Mouse (Mus musculus) forebrain, embryonic 15.5 days (tissue): ENCODE data around the gene Nup210. TPM values are rescaled to one million over a fixed set of nuclear protein-coding genes. Genes with fewer than 3 reads are reported as not detected.
A peak's percentile ranks its signal among the peaks of the same experiment; 100 is the strongest.

Source experiments
- ATAC-seq: fragments of 200-750 bp; cut with Nextera tagmentation; replicated peaks from 2 replicates; pipeline ENCODE4 v1.8.0; 2017; ENCODE audit warnings: mild to moderate bottlenecking, moderate TSS enrichment, moderate library complexity
- H3K27ac ChIP-seq: fragments of 300-500 bp; sonication (generic); replicated peaks from 2 replicates; pipeline ENCODE4 v1.5.1; 2015; ENCODE audit warnings: mild to moderate bottlenecking, inconsistent platforms
- H3K27me3 ChIP-seq: fragments of 300-500 bp; sonication (generic); 2 replicates; pipeline ENCODE4 v1.6.1; 2015; ENCODE audit warnings: inconsistent platforms
- H3K36me3 ChIP-seq: fragments of 300-500 bp; sonication (generic); 2 replicates; pipeline ENCODE4 v1.6.1; 2015; ENCODE audit warnings: mild to moderate bottlenecking, inconsistent platforms
- H3K4me1 ChIP-seq: fragments of 300-500 bp; sonication (generic); 2 replicates; pipeline ENCODE4 v1.6.1; 2015; ENCODE audit warnings: inconsistent platforms
- H3K4me2 ChIP-seq: fragments of 300-500 bp; sonication (generic); replicated peaks from 2 replicates; pipeline ENCODE4 v1.6.1; 2015; ENCODE audit warnings: mild to moderate bottlenecking, inconsistent platforms
- H3K4me3 ChIP-seq: fragments of 300-500 bp; sonication (generic); 2 replicates; pipeline ENCODE4 v1.5.1; 2015; ENCODE audit warnings: mild to moderate bottlenecking, inconsistent platforms
- H3K9ac ChIP-seq: fragments of 300-500 bp; sonication (generic); replicated peaks from 2 replicates; pipeline ENCODE4 v1.6.1; 2015; ENCODE audit warnings: mild to moderate bottlenecking, inconsistent platforms
- H3K9me3 ChIP-seq: fragments of 300-500 bp; sonication (generic); 2 replicates; pipeline ENCODE4 v1.6.1; 2016; ENCODE audit warnings: inconsistent platforms
- WGBS: fragments of 180-500 bp; shearing (Covaris S2); methylation state at CpG from one replicate; pipeline ENCODE4 v1.1.7; 2015; ENCODE audit warnings: mixed read lengths; 5-methylcytosine and 5-hydroxymethylcytosine counted together
- polyA plus RNA-seq: library from polyadenylated mRNA; unstranded; fragments of >200 nt; fragmentation: Nextera tagmentation; extraction: Ambion mirVana; gene quantifications from 2 replicates; pipeline ENCODE4 v1.2.1, GENCODE M21; 2015

The Nup210 gene
- polyA plus RNA-seq, 1 experiment from 2014 or later = 18.0 TPM

GRCm38 (mm10) chr6:91047434-91047833 is 69.2 kb downstream of the Nup210 start:
- H3K27ac ChIP-seq = 0 out of 2 replicates have a peak overlapping the region, but pooled peaks have one; percentile 12

GRCm38 (mm10) chr6:91046184-91046583 is 70.4 kb downstream of the Nup210 start:
- no peak for ATAC-seq
- Histone ChIP-seq H3K4me3 (no peak overlapping the region), H3K4me2 (no peak overlapping the region), H3K9ac (no peak overlapping the region), H3K4me1 (no peaks in the 10 kb centered on the region), H3K36me3 (peaks cover 17% of the 10 kb centered on the region; the same call in 1 of the 2 replicates), H3K9me3 (no peaks in the 10 kb centered on the region), H3K27ac (no peak overlapping the region), H3K27me3 (no peaks in the 10 kb centered on the region)
- 71% methylated on average over 5 of the region's 5 CpGs for WGBS

More at GRCm38 (mm10) chr6:91047434-91047833, 69.2 kb downstream of the Nup210 start:
- Histone ChIP-seq H3K9ac (no peak overlapping the region), H3K9me3 (no peaks in the 10 kb centered on the region), H3K27me3 (no peaks in the 10 kb centered on the region), H3K4me1 (no peaks in the 10 kb centered on the region), H3K4me3 (no peak overlapping the region), H3K4me2 (no peak overlapping the region), H3K36me3 (peaks cover 16% of the 10 kb centered on the region; the same call in 1 of the 2 replicates)
- WGBS = 36% methylated on average over 5 of the region's 5 CpGs
- ATAC-seq = no peak

GRCm38 (mm10) chr6:91044628-91045331 is 71.8 kb downstream of the Nup210 start:
- H3K9ac ChIP-seq = no peak overlapping the region
- WGBS = 66% methylated on average over 6 of the region's 6 CpGs
- H3K27ac ChIP-seq = no peak overlapping the region
- no peak overlapping the region for H3K4me3 ChIP-seq
- no peak for ATAC-seq
- H3K36me3 ChIP-seq = peaks cover 19% of the 10 kb centered on the region; the same call in 1 of the 2 replicates
- no peaks in the 10 kb centered on the region for H3K4me1 ChIP-seq
- no peaks in the 10 kb centered on the region for H3K27me3 ChIP-seq
- no peak overlapping the region for H3K4me2 ChIP-seq
- H3K9me3 ChIP-seq = no peaks in the 10 kb centered on the region

- Histone ChIP-seq H3K4me2 (no peak overlapping the region), H3K36me3 (peaks cover 21% of the 10 kb centered on the region; the same call in 1 of the 2 replicates), H3K27ac (no peak overlapping the region), H3K9ac (no peak overlapping the region), H3K4me3 (no peak overlapping the region), H3K4me1 (no peaks in the 10 kb centered on the region), H3K27me3 (no peaks in the 10 kb centered on the region), H3K9me3 (no peaks in the 10 kb centered on the region)
- WGBS = 57% methylated on average over 5 of the region's 5 CpGs
- ATAC-seq = no peak
Measured at GRCm38 (mm10) chr6:91041287-91041686, 75.3 kb downstream of the Nup210 start.

- Histone ChIP-seq H3K4me1 (no peaks in the 10 kb centered on the region), H3K4me3 (no peak overlapping the region), H3K9me3 (no peaks in the 10 kb centered on the region), H3K36me3 (peaks cover 12% of the 10 kb centered on the region), H3K4me2 (no peak overlapping the region), H3K9ac (no peak overlapping the region), H3K27me3 (no peaks in the 10 kb centered on the region), H3K27ac (no peak overlapping the region)
- ATAC-seq = no peak
- WGBS = 84% methylated on average over 5 of the region's 5 CpGs
Measured at GRCm38 (mm10) chr6:91028256-91028655, 88.4 kb downstream of the Nup210 start.

- Histone ChIP-seq H3K27me3 (no peaks in the 10 kb centered on the region), H3K27ac (no peak overlapping the region), H3K4me3 (no peak overlapping the region), H3K9me3 (no peaks in the 10 kb centered on the region), H3K4me2 (no peak overlapping the region), H3K36me3 (peaks cover 15% of the 10 kb centered on the region; the same call in 1 of the 2 replicates), H3K9ac (no peak overlapping the region), H3K4me1 (no peaks in the 10 kb centered on the region)
- 89% methylated on average over 7 of the region's 7 CpGs for WGBS
- no peak for ATAC-seq
Measured at GRCm38 (mm10) chr6:91020810-91021209, 95.8 kb downstream of the Nup210 start.

GRCm38 (mm10) chr6:91016600-91017230 is 99.9 kb downstream of the Nup210 start:
- Histone ChIP-seq H3K27ac (no peak overlapping the region), H3K4me3 (no peak overlapping the region), H3K4me1 (no peaks in the 10 kb centered on the region), H3K36me3 (peaks cover 15% of the 10 kb centered on the region; the same call in 1 of the 2 replicates), H3K9ac (no peak overlapping the region), H3K4me2 (no peak overlapping the region), H3K9me3 (no peaks in the 10 kb centered on the region), H3K27me3 (no peaks in the 10 kb centered on the region)
- WGBS = 89% methylated on average over 7 of the region's 7 CpGs
- ATAC-seq = no peak

GRCm38 (mm10) chr6:91014198-91014958 is 102.3 kb downstream of the Nup210 start:
- no peak overlapping the region for H3K9ac ChIP-seq
- H3K9me3 ChIP-seq = no peaks in the 10 kb centered on the region
- H3K4me3 ChIP-seq = no peak overlapping the region
- peaks cover 7% of the 10 kb centered on the region; the same call in 1 of the 2 replicates for H3K36me3 ChIP-seq
- H3K4me1 ChIP-seq = no peaks in the 10 kb centered on the region
- WGBS = 79% methylated on average over 9 of the region's 9 CpGs
- no peak overlapping the region for H3K27ac ChIP-seq
- H3K4me2 ChIP-seq = no peak overlapping the region
- no peak for ATAC-seq
- H3K27me3 ChIP-seq = no peaks in the 10 kb centered on the region

- no peak overlapping the region for H3K9ac ChIP-seq
- H3K27ac ChIP-seq = no peak overlapping the region
- no peak overlapping the region for H3K4me2 ChIP-seq
- peaks cover 2% of the 10 kb centered on the region; the same call in 1 of the 2 replicates for H3K36me3 ChIP-seq
- ATAC-seq = no peak
- WGBS = 88% methylated on average over 3 of the region's 3 CpGs
- no peaks in the 10 kb centered on the region for H3K9me3 ChIP-seq
- H3K27me3 ChIP-seq = no peaks in the 10 kb centered on the region
- H3K4me1 ChIP-seq = no peaks in the 10 kb centered on the region
- H3K4me3 ChIP-seq = no peak overlapping the region
Measured at GRCm38 (mm10) chr6:91012458-91012857, 104.2 kb downstream of the Nup210 start.

GRCm38 (mm10) chr6:91011568-91011967 is 105.1 kb downstream of the Nup210 start:
- WGBS = 75% methylated on average over 4 of the region's 4 CpGs
- Histone ChIP-seq H3K4me2 (no peak overlapping the region), H3K36me3 (no peaks in the 10 kb centered on the region; the same call in 1 of the 2 replicates), H3K4me1 (no peaks in the 10 kb centered on the region), H3K27me3 (no peaks in the 10 kb centered on the region), H3K27ac (no peak overlapping the region), H3K4me3 (no peak overlapping the region), H3K9ac (no peak overlapping the region), H3K9me3 (no peaks in the 10 kb centered on the region)
- ATAC-seq = no peak

- no peaks in the 10 kb centered on the region for H3K9me3 ChIP-seq
- no peak overlapping the region for H3K9ac ChIP-seq
- no peaks in the 10 kb centered on the region; the same call in 1 of the 2 replicates for H3K36me3 ChIP-seq
- no peak overlapping the region for H3K4me2 ChIP-seq
- H3K27me3 ChIP-seq = no peaks in the 10 kb centered on the region
- H3K4me1 ChIP-seq = no peaks in the 10 kb centered on the region
- 92% methylated on average over 3 of the region's 3 CpGs for WGBS
- H3K27ac ChIP-seq = no peak overlapping the region
- H3K4me3 ChIP-seq = no peak overlapping the region
- ATAC-seq = no peak
Measured at GRCm38 (mm10) chr6:91008284-91008830, 108.3 kb downstream of the Nup210 start.

GRCm38 (mm10) chr6:91007207-91007606 is 109.4 kb downstream of the Nup210 start:
- WGBS = 70% methylated on average over 2 of the region's 2 CpGs
- Histone ChIP-seq H3K9me3 (no peaks in the 10 kb centered on the region), H3K4me2 (no peak overlapping the region), H3K4me3 (no peak overlapping the region), H3K9ac (no peak overlapping the region), H3K4me1 (no peaks in the 10 kb centered on the region), H3K36me3 (no peaks in the 10 kb centered on the region), H3K27ac (no peak overlapping the region), H3K27me3 (no peaks in the 10 kb centered on the region)
- no peak for ATAC-seq
